Mouse (Mus musculus) cerebellum, adult 9-10 months (tissue): ENCODE measurements at regions not wholly inside any gene's neighbourhood (a gene's known extent, or its start where the extent isn't known, plus 50 kb on each side); places are given as distances from the start of the nearest gene placed in this dataset.

Experiments
- DNase-seq: peaks from one replicate; pipeline ENCODE4 v3.0.0; 2022

DNA sequence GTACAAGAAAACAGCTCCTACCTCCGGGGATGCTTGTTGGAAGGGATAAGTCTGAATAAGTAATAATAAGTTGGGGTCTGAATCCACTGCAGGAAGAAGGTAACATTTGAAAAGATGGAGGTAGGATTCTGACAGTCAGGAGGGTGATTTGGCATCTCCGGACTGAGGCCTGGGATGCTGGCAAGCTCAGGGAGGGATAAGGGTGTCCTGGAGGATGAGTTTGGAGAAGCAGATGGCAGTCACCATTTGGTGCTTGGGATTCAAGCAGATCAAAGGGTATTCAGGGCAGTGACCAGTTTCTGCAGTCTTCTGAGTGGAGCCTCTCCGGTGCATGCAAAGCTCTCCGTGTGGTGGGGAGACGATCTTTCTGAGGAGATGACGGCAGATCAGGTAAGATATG is 62.9 kb upstream of the Gm2310 start:
- DNase-seq, result peak; percentile 48

DNA sequence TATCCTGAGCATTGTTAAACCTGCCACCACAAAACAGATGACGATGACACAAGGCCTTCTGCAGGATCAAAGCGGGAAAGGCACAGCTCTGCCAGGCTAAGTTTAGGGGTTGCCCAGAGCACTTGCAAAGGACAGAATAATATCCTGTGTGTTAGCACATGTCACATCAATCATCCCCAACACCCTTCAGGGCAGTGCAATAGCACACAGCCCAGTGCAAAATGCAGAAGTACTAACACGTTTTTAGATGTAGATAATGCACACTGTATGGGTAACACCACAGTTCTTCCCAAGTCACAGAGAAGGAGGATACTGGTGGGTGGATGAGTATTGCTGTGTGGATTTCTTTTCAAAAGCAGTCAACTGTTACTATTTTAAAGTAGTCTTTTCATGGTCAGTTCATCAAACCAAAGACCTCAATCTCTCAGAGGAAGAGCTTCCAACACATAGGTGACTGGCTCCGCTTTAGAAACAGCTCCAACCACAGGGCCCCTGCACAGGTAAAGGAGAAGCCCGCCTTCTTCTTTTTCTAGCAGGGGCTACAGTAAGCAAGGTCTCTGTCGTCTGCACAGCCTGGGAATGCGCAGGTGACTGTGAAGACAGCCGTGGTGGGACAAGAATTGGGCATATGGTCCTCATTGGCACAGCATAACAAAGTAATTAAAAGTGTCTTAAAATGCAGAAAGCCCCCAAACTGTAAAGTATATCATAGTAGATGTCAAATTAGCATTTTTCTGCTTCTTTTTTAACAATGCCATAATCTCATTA is 61.6 kb upstream of the Gm2310 start:
- DNase-seq, result no peak

DNA sequence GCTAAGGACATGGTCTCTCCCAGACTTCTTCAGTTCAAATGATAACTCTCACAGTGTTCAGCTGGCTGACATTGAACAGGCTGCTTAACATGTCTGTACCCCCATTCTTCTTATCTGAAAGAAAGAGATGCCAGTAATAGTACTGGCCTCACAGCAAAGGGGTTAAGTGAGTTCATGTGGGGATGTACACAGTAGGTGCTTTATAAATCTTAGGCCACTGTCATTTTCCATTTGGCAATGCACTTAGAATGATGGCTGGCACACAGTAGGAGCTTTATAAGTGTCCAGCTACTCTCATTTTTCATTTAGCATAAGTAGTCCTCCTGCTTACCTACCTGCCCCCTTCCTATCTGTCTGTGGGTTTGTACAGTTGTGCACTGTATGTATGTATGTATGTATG is 60.3 kb upstream of the Gm2310 start:
- no peak for DNase-seq

DNA sequence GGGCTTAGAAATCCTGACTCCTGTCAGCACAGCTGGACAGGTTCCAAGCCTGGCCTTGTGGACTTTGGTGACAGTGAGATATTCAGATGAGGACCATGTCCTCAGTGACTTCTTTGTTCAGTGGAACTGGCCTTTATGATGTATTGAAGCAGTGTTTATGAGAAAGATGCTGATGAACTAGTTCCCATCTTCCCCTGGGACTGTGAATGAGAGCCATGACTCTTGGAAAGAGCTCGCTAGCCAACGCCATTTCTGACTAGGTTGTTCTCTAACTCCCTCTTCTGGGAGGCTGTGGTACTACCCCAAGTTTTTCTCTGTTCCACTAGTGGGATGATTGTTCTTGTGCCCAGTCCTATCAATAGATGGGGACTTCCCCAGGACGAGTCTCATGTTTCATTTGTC is 57.7 kb upstream of the Gm2310 start:
- DNase-seq, result peak; percentile 39

DNA sequence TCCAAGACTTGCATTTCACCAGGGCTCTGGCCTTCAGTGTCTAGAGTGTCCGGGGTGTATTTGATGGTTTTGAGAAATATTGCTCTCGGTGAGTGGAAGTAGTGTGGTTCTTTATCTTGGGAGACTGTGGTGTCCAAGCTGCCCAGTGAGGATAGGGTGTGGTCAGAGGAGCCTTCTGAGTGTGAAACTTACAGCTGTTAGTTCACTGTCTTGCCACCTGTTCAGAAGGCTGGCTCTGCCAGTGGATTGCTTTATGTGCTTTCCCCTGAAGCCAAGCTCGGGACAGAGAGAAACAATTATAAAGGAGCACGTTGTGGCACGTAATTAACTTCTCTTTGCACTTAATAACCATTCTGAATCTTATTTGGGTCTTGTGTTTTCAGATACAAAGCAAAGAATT is 57.2 kb upstream of the Gm2310 start:
- no peak for DNase-seq

DNA sequence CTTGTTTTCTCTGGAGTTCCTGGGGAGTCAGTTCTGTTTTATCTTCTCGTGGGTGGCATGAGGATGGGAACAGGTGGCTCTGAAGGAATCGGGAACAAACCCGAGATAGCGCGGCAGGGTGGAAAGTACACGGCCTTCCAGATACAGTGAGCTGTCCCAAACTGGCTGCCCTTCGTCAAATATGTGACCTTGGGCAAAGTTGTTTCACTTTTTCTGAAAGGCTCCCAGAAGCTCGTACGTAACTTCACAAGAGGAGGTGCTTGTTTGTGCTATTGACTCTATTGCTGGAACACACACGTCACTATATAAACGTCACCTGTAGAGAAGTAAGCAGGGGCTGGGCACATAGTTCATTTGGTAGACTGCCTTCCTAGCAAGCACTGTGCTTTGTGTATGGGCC is 49.9 kb upstream of the Gm2310 start:
- DNase-seq, result peak; percentile 50
